Mouse (Mus musculus) liver, adult 2 months (tissue): ENCODE measurements around the gene Flnb.

Experiments
- CTCF ChIP-seq: fragments of 200-500 bp; IDR thresholded peaks from 2 replicates; pipeline ENCODE4 v1.5.1; 2011; ENCODE audit warnings: low read depth, low read length, control low read depth
- POLR2A ChIP-seq: fragments of 200-500 bp; IDR thresholded peaks from 2 replicates; pipeline ENCODE4 v1.6.1; 2011; ENCODE audit warnings: low read length, control low read depth; ENCODE audit not compliant: insufficient read depth; ENCODE audit errors: extremely low read depth

- TF ChIP-seq CTCF (no peak), POLR2A (no peak)
These were observed 33.8 kb downstream of the Flnb start for GRCm38 (mm10) chr14:7851543-7852065.
